Mouse (Mus musculus) small intestine, adult 2 months (tissue): ENCODE measurements around the gene Gpsm2. TPM values are rescaled to one million over a fixed set of nuclear protein-coding genes. Genes with fewer than 3 reads are reported as not detected.
"Not testable (repeated sequence)": the region's sequence is repeated elsewhere in the genome, so short reads cannot be mapped to it uniquely, and the experiment has no call there.

Source experiments
- H3K27ac ChIP-seq: fragments of 200-500 bp; 2 replicates; pipeline ENCODE4 v1.5.1; 2012; ENCODE audit warnings: low read depth, low read length, control low read depth, inconsistent platforms; ENCODE audit not compliant: insufficient read depth
- H3K27me3 ChIP-seq: fragments of 200-500 bp; 2 replicates; pipeline ENCODE4 v1.6.1; 2012; ENCODE audit warnings: mild to moderate bottlenecking, moderate library complexity, low read length, inconsistent platforms; ENCODE audit not compliant: control insufficient read depth, insufficient read depth
- H3K36me3 ChIP-seq: fragments of 200-500 bp; 2 replicates; pipeline ENCODE4 v1.6.1; 2012; ENCODE audit warnings: mild to moderate bottlenecking, low read length, control low read depth, inconsistent platforms; ENCODE audit not compliant: control insufficient read depth, insufficient read depth
- H3K4me1 ChIP-seq: fragments of 200-500 bp; 2 replicates; pipeline ENCODE4 v1.6.1; 2012; ENCODE audit warnings: low read length, inconsistent platforms, mixed read lengths; ENCODE audit not compliant: control insufficient read depth, insufficient read depth, insufficient read length
- H3K4me3 ChIP-seq: fragments of 200-500 bp; 2 replicates; pipeline ENCODE4 v1.5.1; 2012; ENCODE audit warnings: low read depth, mild to moderate bottlenecking, control low read depth, inconsistent platforms, low read length, moderate library complexity
- CTCF ChIP-seq: fragments of 200-500 bp; IDR thresholded peaks from 2 replicates; pipeline ENCODE4 v1.5.1; 2012; ENCODE audit warnings: low read depth, mild to moderate bottlenecking, control low read depth, inconsistent platforms, low read length, moderate library complexity, mixed read lengths; ENCODE audit not compliant: insufficient replicate concordance, insufficient read length; ENCODE audit errors: extremely low read depth
- POLR2A ChIP-seq: fragments of 200-500 bp; IDR thresholded peaks from 2 replicates; pipeline ENCODE4 v1.6.1; 2012; ENCODE audit warnings: low read depth, mild to moderate bottlenecking, control low read depth, inconsistent platforms, low read length, moderate library complexity
- WGBS: fragments of 180-500 bp; shearing (Covaris S2); methylation state at CpG from one replicate; pipeline ENCODE4 v1.1.7; 2018; 5-methylcytosine and 5-hydroxymethylcytosine counted together
- polyA plus RNA-seq: library from polyadenylated mRNA; depleted of rRNA; stranded (reverse); fragments of >200 nt; gene quantifications from 2 replicates; pipeline ENCODE4 v1.2.3, GENCODE M21; 2012

Gene Gpsm2
- polyA plus RNA-seq, 1 experiment, result 8.7 TPM

GRCm38 (mm10) chr3:108689446-108689845, 32.7 kb downstream of the Gpsm2 start:
- Histone ChIP-seq H3K4me1 (no peaks in the 10 kb centered on the region), H3K27ac (no peak overlapping the region), H3K27me3 (no peaks in the 10 kb centered on the region), H3K36me3 (peaks cover 49% of the 10 kb centered on the region), H3K4me3 (no peak overlapping the region)
- no peak for TF ChIP-seq POLR2A
- WGBS, result 89% methylated on average over 8 of the region's 8 CpGs

GRCm38 (mm10) chr3:108689015-108689441, 33.1 kb downstream of the Gpsm2 start:
- Histone ChIP-seq H3K27ac (no peak overlapping the region), H3K4me1 (no peaks in the 10 kb centered on the region), H3K4me3 (no peak overlapping the region), H3K36me3 (peaks cover 50% of the 10 kb centered on the region), H3K27me3 (no peaks in the 10 kb centered on the region)
- TF ChIP-seq CTCF, result no peak
- no peak for TF ChIP-seq POLR2A
- WGBS, result 86% methylated on average over 6 of the region's 6 CpGs

DNA sequence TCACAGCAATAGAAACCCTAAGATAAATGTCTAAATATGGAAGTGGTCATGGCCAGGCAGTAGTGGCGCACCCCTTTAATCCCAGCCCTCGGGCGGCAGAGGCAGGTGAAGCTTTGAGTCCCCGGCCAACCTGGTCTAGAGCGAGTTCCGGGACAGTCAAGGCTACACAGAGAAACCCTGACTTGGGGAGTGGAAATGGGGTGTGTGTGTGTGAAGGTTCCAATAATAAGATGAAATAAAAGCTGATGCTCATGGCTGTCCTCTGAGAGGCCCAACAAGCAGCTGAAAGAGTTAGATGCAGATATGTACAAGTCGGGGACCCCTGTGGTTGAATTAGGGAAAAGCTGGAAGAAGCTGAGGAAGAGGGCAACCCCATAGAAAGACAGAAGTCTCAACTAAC, 36.4 kb downstream of the Gpsm2 start:
- peaks cover 73% of the 10 kb centered on the region for H3K36me3 ChIP-seq
- no peaks in the 10 kb centered on the region for H3K27me3 ChIP-seq
- no peak overlapping the region for H3K4me3 ChIP-seq
- no peak overlapping the region for H3K27ac ChIP-seq
- H3K4me1 ChIP-seq, result no peaks in the 10 kb centered on the region
- TF ChIP-seq CTCF (no peak), POLR2A (no peak)
- 98% methylated on average over 7 of the region's 7 CpGs for WGBS

DNA sequence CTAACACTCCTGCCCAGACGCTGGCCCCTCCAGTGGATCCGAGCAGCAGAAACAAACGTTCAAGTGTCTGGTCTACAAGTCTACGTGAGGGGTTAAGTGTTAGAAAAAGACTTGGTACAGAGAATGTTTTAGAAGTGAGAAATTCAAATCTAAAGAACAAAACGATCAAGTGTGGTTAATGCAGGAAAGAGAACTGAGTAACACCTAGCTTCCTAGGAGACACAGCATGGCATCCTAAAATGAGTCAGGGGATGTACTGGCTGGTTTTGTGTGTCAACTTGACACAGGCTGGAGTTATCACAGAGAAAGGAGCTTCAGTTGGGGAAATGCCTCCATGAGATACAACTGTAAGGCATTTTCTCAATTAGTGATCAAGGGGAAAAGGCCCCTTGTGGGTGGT, 38.5 kb downstream of the Gpsm2 start:
- H3K27me3 ChIP-seq, H3K4me1 ChIP-seq, H3K4me3 ChIP-seq, H3K27ac ChIP-seq: not testable (repeated sequence)
- H3K36me3 ChIP-seq, result peaks cover 77% of the 10 kb centered on the region
- 90% methylated on average over 5 of the region's 5 CpGs for WGBS

GRCm38 (mm10) chr3:108681004-108681403, 41.1 kb downstream of the Gpsm2 start:
- no peak for TF ChIP-seq POLR2A
- no peak for TF ChIP-seq CTCF
- Histone ChIP-seq H3K4me1 (no peaks in the 10 kb centered on the region), H3K27me3 (no peaks in the 10 kb centered on the region), H3K27ac (no peak overlapping the region), H3K4me3 (no peak overlapping the region), H3K36me3 (peaks cover 80% of the 10 kb centered on the region)
- WGBS, result 88% methylated on average over 4 of the region's 4 CpGs

- H3K4me3 ChIP-seq, result no peak overlapping the region
- H3K27me3 ChIP-seq, result no peaks in the 10 kb centered on the region
- no peak overlapping the region for H3K27ac ChIP-seq
- 77% methylated on average over 4 of the region's 4 CpGs for WGBS
- peaks cover 75% of the 10 kb centered on the region for H3K36me3 ChIP-seq
- no peak for TF ChIP-seq CTCF
- no peak for TF ChIP-seq POLR2A
- no peaks in the 10 kb centered on the region for H3K4me1 ChIP-seq
These were observed 45.5 kb downstream of the Gpsm2 start for GRCm38 (mm10) chr3:108676616-108677015.

GRCm38 (mm10) chr3:108660941-108661340, 61.2 kb downstream of the Gpsm2 start:
- 77% methylated on average over 1 of the region's 1 CpGs for WGBS
- Histone ChIP-seq H3K36me3 (peaks cover 28% of the 10 kb centered on the region), H3K27me3 (no peaks in the 10 kb centered on the region), H3K27ac (no peak overlapping the region), H3K4me1 (no peaks in the 10 kb centered on the region), H3K4me3 (no peak overlapping the region)
- TF ChIP-seq POLR2A (no peak), CTCF (peak; percentile 33; the same call in 1 of the 2 replicates)

GRCm38 (mm10) chr3:108658612-108659011, 63.5 kb downstream of the Gpsm2 start:
- peaks cover 19% of the 10 kb centered on the region for H3K36me3 ChIP-seq
- no peak for TF ChIP-seq POLR2A
- no peak for TF ChIP-seq CTCF
- no peaks in the 10 kb centered on the region for H3K27me3 ChIP-seq
- no peak overlapping the region for H3K4me3 ChIP-seq
- H3K27ac ChIP-seq, result no peak overlapping the region
- WGBS, result 96% methylated on average over 9 of the region's 9 CpGs
- no peaks in the 10 kb centered on the region; the same call in 1 of the 2 replicates for H3K4me1 ChIP-seq
